Mouse (Mus musculus): ENCODE data around the gene Tshb.

The Tshb gene

GRCm38 (mm10) chr3:102782618-102783017, at the start of gene Tshb:
Gene Tshb, minus strand, starts transcription at chr3:102782718.
- DNase-seq (ENCODE audit: low spot score in 2 of 2): no peak

- peak; percentile 73 to 82 for DNase-seq (ENCODE audit: low spot score in 2 of 2)
These were observed 21.4 kb upstream of the Tshb start for GRCm38 (mm10) chr3:102803937-102804336.

GRCm38 (mm10) chr3:102787369-102787768, 4.9 kb upstream of the Tshb start:
- DNase-seq (ENCODE audit: low spot score in 2 of 2): no peak

GRCm38 (mm10) chr3:102773018-102773417, 9.5 kb downstream of the Tshb start:
- no peak for DNase-seq (ENCODE audit: low spot score in 2 of 2)

- DNase-seq (ENCODE audit: low spot score in 2 of 2): no peak
These were observed 17.7 kb downstream of the Tshb start for GRCm38 (mm10) chr3:102764850-102765249.

- DNase-seq (ENCODE audit: low spot score in 2 of 2): no peak
These were observed 18.7 kb downstream of the Tshb start for GRCm38 (mm10) chr3:102763713-102764400.

- DNase-seq (ENCODE audit: low spot score in 2 of 2): no peak
These were observed 20.1 kb downstream of the Tshb start for GRCm38 (mm10) chr3:102762388-102762787.

GRCm38 (mm10) chr3:102760236-102760635, 22.3 kb downstream of the Tshb start:
- no peak for DNase-seq (ENCODE audit: low spot score in 2 of 2)

GRCm38 (mm10) chr3:102757019-102757418, 25.5 kb downstream of the Tshb start:
- DNase-seq (ENCODE audit: low spot score in 2 of 2): no peak

GRCm38 (mm10) chr3:102755801-102756200, 26.7 kb downstream of the Tshb start:
- DNase-seq (ENCODE audit: low spot score in 2 of 2): peak; percentile 82 to 89

- DNase-seq (ENCODE audit: low spot score in 2 of 2): no peak
These were observed 30.1 kb downstream of the Tshb start for GRCm38 (mm10) chr3:102752457-102752856.

GRCm38 (mm10) chr3:102752053-102752452, 30.5 kb downstream of the Tshb start:
- DNase-seq (ENCODE audit: low spot score in 2 of 2): no peak

GRCm38 (mm10) chr3:102751536-102751935, 31.0 kb downstream of the Tshb start:
- DNase-seq (ENCODE audit: low spot score in 2 of 2): no peak

- no peak for DNase-seq (ENCODE audit: low spot score in 2 of 2)
These were observed 31.4 kb downstream of the Tshb start for GRCm38 (mm10) chr3:102751136-102751535.

GRCm38 (mm10) chr3:102748686-102749085, 33.8 kb downstream of the Tshb start:
- no peak for DNase-seq (ENCODE audit: low spot score in 2 of 2)

GRCm38 (mm10) chr3:102748038-102748437, 34.5 kb downstream of the Tshb start:
- DNase-seq (ENCODE audit: low spot score in 2 of 2): no peak

GRCm38 (mm10) chr3:102746174-102746573, 36.3 kb downstream of the Tshb start:
- no peak for DNase-seq (ENCODE audit: low spot score in 2 of 2)

GRCm38 (mm10) chr3:102744657-102745056, 37.9 kb downstream of the Tshb start:
- DNase-seq (ENCODE audit: low spot score in 2 of 2): no peak

- DNase-seq (ENCODE audit: low spot score in 2 of 2): no peak
These were observed 38.6 kb downstream of the Tshb start for GRCm38 (mm10) chr3:102743781-102744471.

- DNase-seq (ENCODE audit: low spot score in 2 of 2): no peak
These were observed 39.3 kb downstream of the Tshb start for GRCm38 (mm10) chr3:102743202-102743601.

GRCm38 (mm10) chr3:102742725-102743124, 39.8 kb downstream of the Tshb start:
- DNase-seq (ENCODE audit: low spot score in 2 of 2): no peak

GRCm38 (mm10) chr3:102738926-102739325, 43.6 kb downstream of the Tshb start:
- no peak for DNase-seq (ENCODE audit: low spot score in 2 of 2)

- DNase-seq (ENCODE audit: low spot score in 2 of 2): no peak
These were observed 44.2 kb downstream of the Tshb start for GRCm38 (mm10) chr3:102738161-102738901.
